Mouse (Mus musculus): ENCODE data around the gene Rcor2. TPM values are rescaled to one million over a fixed set of nuclear protein-coding genes. Genes with fewer than 3 reads are reported as not detected.

Gene Rcor2
- polyA plus RNA-seq, 1 experiment from 2014 or later, result 4.9 TPM

DNA sequence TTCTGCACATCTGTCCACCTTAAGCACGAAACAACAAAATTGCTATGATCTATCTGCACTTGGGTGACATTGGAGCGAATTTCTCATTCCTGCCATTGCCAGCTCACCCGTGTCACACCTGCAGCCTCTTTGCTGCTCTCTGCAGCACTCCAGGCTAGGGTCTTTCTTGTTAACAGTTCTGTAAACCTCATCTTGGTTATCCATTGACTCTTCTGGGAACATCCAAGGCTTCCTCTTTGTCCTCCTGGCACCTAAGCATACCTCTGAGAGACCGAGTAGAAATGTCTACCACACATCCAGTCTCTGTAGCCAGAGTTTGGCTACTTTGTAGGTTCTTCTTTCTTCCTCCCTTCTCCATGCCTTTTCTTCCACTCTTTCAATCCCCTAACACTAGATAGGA lies 28.8 kb downstream of the Rcor2 start:
- no peak for DNase-seq (ENCODE audit: low spot score)
- ATAC-seq (replicated peaks; ENCODE audit: low FRiP score, low read depth), result no peak
- 65% methylated on average over 4 of the region's 4 CpGs for WGBS
- Histone ChIP-seq H3K9ac (ENCODE audit: low read depth, low read length) (no peak overlapping the region), H3K27me3 (ENCODE audit: insufficient read depth, low read length) (no peaks in the 10 kb centered on the region), H3K27ac (peak overlapping the region; percentile 51), H3K4me2 (ENCODE audit: low read length) (no peak overlapping the region), H3K4me1 (replicated peaks; ENCODE audit: insufficient read depth, low read length) (peaks cover 32% of the 10 kb centered on the region), H3K9me3 (replicated peaks; ENCODE audit: low read length) (no peaks in the 10 kb centered on the region), H3K4me3 (replicated peaks; ENCODE audit: low read depth, low read length) (no peak overlapping the region), H3K36me3 (ENCODE audit: insufficient read depth, low read length) (no peaks in the 10 kb centered on the region)
- no peak for TF ChIP-seq CTCF (IDR thresholded peaks at IDR 0.05; ENCODE audit: low read depth)

DNA sequence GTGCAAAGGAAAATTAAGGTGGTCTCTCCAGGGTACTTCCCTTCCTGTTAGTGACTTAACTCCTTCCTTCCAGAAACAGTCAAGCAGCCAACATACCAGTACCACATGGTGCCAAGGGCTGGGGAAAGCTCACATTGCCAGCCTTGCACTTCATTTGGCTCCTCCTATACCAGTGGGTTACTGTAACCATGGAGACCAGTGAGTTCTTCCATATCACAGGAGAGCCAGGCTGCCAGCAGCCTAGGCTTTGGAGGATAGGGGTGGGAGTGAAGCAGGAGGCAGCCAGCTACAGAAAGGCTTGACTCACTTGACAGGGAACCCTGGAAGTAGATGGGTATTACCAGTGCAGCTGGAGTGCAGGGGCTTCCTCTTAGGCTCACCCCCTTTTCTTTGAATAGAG lies 31.9 kb downstream of the Rcor2 start:
- H3K36me3 ChIP-seq (ENCODE audit: insufficient read depth, low read length), result no peaks in the 10 kb centered on the region
- H3K9me3 ChIP-seq (replicated peaks; ENCODE audit: low read length), result no peaks in the 10 kb centered on the region
- H3K27me3 ChIP-seq (ENCODE audit: insufficient read depth, low read length), result no peaks in the 10 kb centered on the region
- ATAC-seq (replicated peaks; ENCODE audit: low FRiP score, low read depth) (no peak), DNase-seq (ENCODE audit: low spot score) (no peak)
- H3K4me1 ChIP-seq (replicated peaks; ENCODE audit: insufficient read depth, low read length), result peaks cover 27% of the 10 kb centered on the region
- H3K4me3 ChIP-seq (replicated peaks; ENCODE audit: low read depth, low read length), result no peak overlapping the region
- H3K27ac ChIP-seq, result no peak overlapping the region
- no peak overlapping the region for H3K4me2 ChIP-seq (ENCODE audit: low read length)
- H3K9ac ChIP-seq (ENCODE audit: low read depth, low read length), result no peak overlapping the region
- no peak for TF ChIP-seq CTCF (IDR thresholded peaks at IDR 0.05; ENCODE audit: low read depth)

DNA sequence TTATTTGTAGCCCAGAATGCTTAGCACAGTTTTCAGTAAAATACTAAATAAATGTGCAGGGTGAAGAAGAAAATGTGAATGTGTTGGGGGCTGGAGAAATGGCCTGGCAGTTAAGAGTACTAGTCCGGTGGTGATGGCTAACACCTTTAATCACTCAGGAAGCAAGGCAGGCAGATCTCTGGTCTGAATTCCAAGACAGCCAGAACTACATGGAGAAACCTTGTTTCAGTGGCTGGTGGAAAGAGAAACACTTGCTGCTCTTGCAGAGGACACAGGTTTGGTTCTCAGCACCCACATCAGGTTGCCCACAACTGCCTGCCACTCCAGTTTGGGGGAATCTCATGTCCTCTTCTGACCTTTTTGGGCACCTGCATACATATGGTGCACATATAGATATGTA lies 33.0 kb downstream of the Rcor2 start:
- Histone ChIP-seq H3K4me1 (replicated peaks; ENCODE audit: insufficient read depth, low read length) (peaks cover 24% of the 10 kb centered on the region; the same call in 1 of the 2 replicates), H3K36me3 (ENCODE audit: insufficient read depth, low read length) (no peaks in the 10 kb centered on the region), H3K27me3 (ENCODE audit: insufficient read depth, low read length) (no peaks in the 10 kb centered on the region), H3K9ac (ENCODE audit: low read depth, low read length) (no peak overlapping the region), H3K27ac (no peak overlapping the region), H3K4me2 (ENCODE audit: low read length) (no peak overlapping the region), H3K9me3 (replicated peaks; ENCODE audit: low read length) (no peaks in the 10 kb centered on the region), H3K4me3 (replicated peaks; ENCODE audit: low read depth, low read length) (no peak overlapping the region)
- WGBS, result 100% methylated on average over 1 of the region's 1 CpGs
- no peak for TF ChIP-seq CTCF (IDR thresholded peaks at IDR 0.05; ENCODE audit: low read depth)
- DNase-seq (ENCODE audit: low spot score) (no peak), ATAC-seq (replicated peaks; ENCODE audit: low FRiP score, low read depth) (no peak)

DNA sequence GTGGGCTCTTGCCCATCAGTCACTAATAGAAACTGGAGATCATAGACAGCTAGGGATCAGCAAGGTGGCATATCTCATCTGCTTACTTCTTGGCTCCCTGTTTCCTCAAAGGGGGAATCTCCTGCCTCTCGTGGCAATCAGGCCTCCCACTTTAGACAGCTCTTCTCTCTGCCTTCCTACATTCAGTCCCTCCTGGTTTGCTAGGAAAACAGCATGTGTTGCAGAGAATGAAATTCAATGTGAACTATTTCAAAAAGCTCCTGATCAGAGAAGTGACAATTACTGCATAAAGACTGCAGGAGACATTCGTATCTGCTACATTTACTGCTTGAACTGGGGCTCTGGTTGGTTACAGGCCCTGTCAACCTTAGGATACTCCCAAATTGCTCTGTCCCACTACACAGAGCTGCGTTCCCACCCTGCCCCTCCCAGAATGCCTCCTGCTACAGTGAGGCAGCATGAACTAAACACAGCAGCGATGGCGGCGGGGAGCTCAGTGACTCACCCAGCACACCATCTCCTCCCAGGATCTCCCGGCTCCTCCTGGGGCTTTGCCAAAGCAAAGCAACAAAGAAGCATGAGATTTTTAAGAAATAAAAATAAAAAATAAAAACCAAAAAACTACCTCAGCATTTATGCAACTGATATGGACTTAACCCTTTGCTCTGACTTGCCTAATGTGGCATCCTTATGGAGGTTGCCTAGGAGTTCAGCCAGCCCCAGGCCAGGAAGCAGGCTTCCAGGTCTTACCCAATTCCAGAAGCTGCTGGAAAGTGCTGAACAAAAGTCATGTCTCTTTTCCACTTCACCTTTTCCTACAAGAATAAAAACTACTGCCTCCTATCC lies 34.7 kb downstream of the Rcor2 start:
- H3K9me3 ChIP-seq (replicated peaks; ENCODE audit: low read length), result no peaks in the 10 kb centered on the region
- no peak for TF ChIP-seq CTCF (IDR thresholded peaks at IDR 0.05; ENCODE audit: low read depth)
- no peaks in the 10 kb centered on the region for H3K36me3 ChIP-seq (ENCODE audit: insufficient read depth, low read length)
- no peaks in the 10 kb centered on the region for H3K27me3 ChIP-seq (ENCODE audit: insufficient read depth, low read length)
- H3K9ac ChIP-seq (ENCODE audit: low read depth, low read length), result no peak overlapping the region
- peaks cover 31% of the 10 kb centered on the region; the same call in 1 of the 2 replicates for H3K4me1 ChIP-seq (replicated peaks; ENCODE audit: insufficient read depth, low read length)
- H3K4me3 ChIP-seq (replicated peaks; ENCODE audit: low read depth, low read length), result no peak overlapping the region
- WGBS, result 53% methylated on average over 7 of the region's 7 CpGs
- H3K27ac ChIP-seq, result peak overlapping the region; percentile 71
- no peak overlapping the region for H3K4me2 ChIP-seq (ENCODE audit: low read length)
- no peak for DNase-seq (ENCODE audit: low spot score)
- no peak for ATAC-seq (replicated peaks; ENCODE audit: low FRiP score, low read depth)

DNA sequence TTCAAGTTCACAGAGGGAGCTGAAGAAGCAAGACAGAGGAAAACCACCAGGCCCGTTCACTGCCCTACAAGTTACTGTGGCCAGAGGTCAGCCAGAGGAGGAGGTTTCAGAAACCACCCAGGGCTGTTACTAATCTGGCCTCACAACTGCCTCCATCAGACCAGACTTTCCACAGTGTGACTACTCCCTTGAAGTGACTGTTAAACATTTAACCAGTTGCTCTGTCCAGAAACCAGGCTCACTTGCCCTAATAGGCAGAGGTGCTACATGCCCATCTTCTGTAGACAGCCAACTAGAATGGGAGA lies 35.3 kb downstream of the Rcor2 start:
- Histone ChIP-seq H3K9ac (ENCODE audit: low read depth, low read length) (no peak overlapping the region), H3K4me3 (replicated peaks; ENCODE audit: low read depth, low read length) (no peak overlapping the region), H3K4me2 (ENCODE audit: low read length) (no peak overlapping the region), H3K27me3 (ENCODE audit: insufficient read depth, low read length) (no peaks in the 10 kb centered on the region), H3K27ac (peak overlapping the region; percentile 71), H3K4me1 (replicated peaks; ENCODE audit: insufficient read depth, low read length) (peaks cover 35% of the 10 kb centered on the region; the same call in 1 of the 2 replicates), H3K36me3 (ENCODE audit: insufficient read depth, low read length) (no peaks in the 10 kb centered on the region), H3K9me3 (replicated peaks; ENCODE audit: low read length) (no peaks in the 10 kb centered on the region)
- ATAC-seq (replicated peaks; ENCODE audit: low FRiP score, low read depth), result no peak
- 45% methylated on average over 1 of the region's 1 CpGs for WGBS
- no peak for TF ChIP-seq CTCF (IDR thresholded peaks at IDR 0.05; ENCODE audit: low read depth)
- DNase-seq (ENCODE audit: low spot score), result no peak

DNA sequence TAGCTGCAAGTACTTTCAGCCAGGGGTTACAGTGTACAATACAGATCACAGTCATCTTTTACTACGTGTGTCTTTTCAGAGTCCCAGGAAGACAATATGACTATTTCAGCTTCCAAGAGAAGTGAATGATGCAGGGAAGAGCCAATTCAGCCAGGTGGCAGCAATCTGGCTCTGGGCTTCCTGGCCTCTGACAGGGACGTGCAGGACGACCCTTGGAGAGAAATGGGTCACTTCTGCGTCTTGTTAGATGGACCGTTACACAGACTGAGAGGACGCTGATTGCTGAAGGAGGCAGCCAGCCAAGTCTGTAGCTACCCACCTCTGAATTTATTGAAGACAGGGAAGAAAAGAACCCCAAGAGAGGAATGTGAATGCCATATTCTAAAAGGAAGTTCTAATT lies 36.7 kb downstream of the Rcor2 start:
- Histone ChIP-seq H3K4me3 (replicated peaks; ENCODE audit: low read depth, low read length) (no peak overlapping the region), H3K27me3 (ENCODE audit: insufficient read depth, low read length) (no peaks in the 10 kb centered on the region), H3K4me1 (replicated peaks; ENCODE audit: insufficient read depth, low read length) (peaks cover 46% of the 10 kb centered on the region), H3K27ac (no peak overlapping the region), H3K36me3 (ENCODE audit: insufficient read depth, low read length) (no peaks in the 10 kb centered on the region), H3K9me3 (replicated peaks; ENCODE audit: low read length) (no peaks in the 10 kb centered on the region), H3K4me2 (ENCODE audit: low read length) (no peak overlapping the region), H3K9ac (ENCODE audit: low read depth, low read length) (no peak overlapping the region)
- TF ChIP-seq CTCF (IDR thresholded peaks at IDR 0.05; ENCODE audit: low read depth), result peak; percentile 43; the same call in 1 of the 2 replicates
- no peak for DNase-seq (ENCODE audit: low spot score)
- 43% methylated on average over 6 of the region's 6 CpGs for WGBS
- ATAC-seq (replicated peaks; ENCODE audit: low FRiP score, low read depth), result no peak

DNA sequence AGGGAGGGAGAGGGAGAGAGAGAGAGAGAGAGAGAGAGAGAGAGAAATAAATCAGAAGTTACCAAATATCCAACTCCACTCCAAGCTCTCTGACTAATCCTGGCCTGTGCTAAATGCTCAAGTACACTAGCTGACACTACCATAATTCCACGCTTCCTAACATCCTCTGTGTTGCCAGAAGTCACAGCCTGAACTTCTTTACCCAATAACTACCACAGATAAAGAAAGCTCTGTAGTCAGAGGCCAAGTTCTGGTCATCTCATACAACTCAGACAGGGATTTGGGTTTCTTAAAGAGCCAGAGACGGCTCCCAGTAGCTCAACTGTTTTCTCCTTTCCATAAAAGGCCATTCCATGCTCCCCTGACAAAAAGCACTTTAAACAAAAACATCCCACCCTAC lies 37.7 kb downstream of the Rcor2 start:
- H3K4me2 ChIP-seq (ENCODE audit: low read length), result no peak overlapping the region
- H3K4me1 ChIP-seq (replicated peaks; ENCODE audit: insufficient read depth, low read length), result peaks cover 56% of the 10 kb centered on the region
- no peak for TF ChIP-seq CTCF (IDR thresholded peaks at IDR 0.05; ENCODE audit: low read depth)
- no peak overlapping the region for H3K9ac ChIP-seq (ENCODE audit: low read depth, low read length)
- no peak overlapping the region for H3K27ac ChIP-seq
- no peak overlapping the region for H3K4me3 ChIP-seq (replicated peaks; ENCODE audit: low read depth, low read length)
- H3K9me3 ChIP-seq (replicated peaks; ENCODE audit: low read length), result no peaks in the 10 kb centered on the region
- H3K27me3 ChIP-seq (ENCODE audit: insufficient read depth, low read length), result no peaks in the 10 kb centered on the region
- DNase-seq (ENCODE audit: low spot score), result no peak
- WGBS, result 70% methylated on average over 2 of the region's 2 CpGs
- no peak for ATAC-seq (replicated peaks; ENCODE audit: low FRiP score, low read depth)
- no peaks in the 10 kb centered on the region for H3K36me3 ChIP-seq (ENCODE audit: insufficient read depth, low read length)

All from kidney, postnatal 0 days (tissue).